Mouse (Mus musculus) limb, embryonic 14.5 days (tissue): ENCODE measurements around the gene Pitpnc1. TPM values are rescaled to one million over a fixed set of nuclear protein-coding genes. Genes with fewer than 3 reads are reported as not detected.
A peak's percentile ranks its signal among the peaks of the same experiment; 100 is the strongest.

Source experiments
- ATAC-seq: fragments of 200-750 bp; cut with Nextera tagmentation; 2 replicates; pipeline ENCODE4 v1.8.0; 2017; ENCODE audit warnings: low read depth, moderate number of reproducible peaks, moderate TSS enrichment; ENCODE audit not compliant: low FRiP score
- DNase-seq: peaks from one replicate; pipeline ENCODE4 v3.0.0-alpha.2; 2015; ENCODE audit warnings: low spot score
- H3K27ac ChIP-seq: fragments of 300-500 bp; sonication (generic); replicated peaks from 2 replicates; pipeline ENCODE4 v1.5.1; 2014; ENCODE audit warnings: low read depth, mild to moderate bottlenecking, low read length, moderate library complexity, mixed read lengths
- H3K27me3 ChIP-seq: fragments of 300-500 bp; sonication (generic); 2 replicates; pipeline ENCODE4 v1.6.1; 2014; ENCODE audit warnings: low read length, mixed read lengths; ENCODE audit not compliant: control insufficient read depth, insufficient read depth
- H3K36me3 ChIP-seq: fragments of 300-500 bp; sonication (generic); 2 replicates; pipeline ENCODE4 v1.6.1; 2014; ENCODE audit warnings: mild to moderate bottlenecking, low read length, moderate library complexity, mixed read lengths; ENCODE audit not compliant: control insufficient read depth, insufficient read depth
- H3K4me1 ChIP-seq: fragments of 300-500 bp; sonication (generic); 2 replicates; pipeline ENCODE4 v1.6.1; 2014; ENCODE audit warnings: antibody characterized with exemption, low read length, mixed read lengths; ENCODE audit not compliant: control insufficient read depth, insufficient read depth
- H3K4me2 ChIP-seq: fragments of 300-500 bp; sonication (generic); replicated peaks from 2 replicates; pipeline ENCODE4 v1.6.1; 2014; ENCODE audit warnings: low read depth, mild to moderate bottlenecking, low read length, moderate library complexity; ENCODE audit not compliant: severe bottlenecking
- H3K4me3 ChIP-seq: fragments of 300-500 bp; sonication (generic); replicated peaks from 2 replicates; pipeline ENCODE4 v1.5.1; 2014; ENCODE audit warnings: low read length
- H3K9ac ChIP-seq: fragments of 300-500 bp; sonication (generic); 2 replicates; pipeline ENCODE4 v1.6.1; 2014; ENCODE audit warnings: mild to moderate bottlenecking, low read depth, low read length, moderate library complexity; ENCODE audit not compliant: severe bottlenecking
- H3K9me3 ChIP-seq: fragments of 300-500 bp; sonication (generic); 2 replicates; pipeline ENCODE4 v1.6.1; 2016; ENCODE audit warnings: low read length; ENCODE audit not compliant: control insufficient read depth
- POLR2A ChIP-seq: fragments of 200-500 bp; IDR thresholded peaks from 2 replicates; pipeline ENCODE4 v1.8.0; 2012; ENCODE audit warnings: inconsistent platforms, mild to moderate bottlenecking, moderate library complexity, borderline replicate concordance; ENCODE audit not compliant: insufficient read depth, insufficient read length; ENCODE audit errors: extremely low read depth
- WGBS: fragments of 180-500 bp; shearing (Covaris S2); extraction: QIAGEN DNeasy Blood & Tissue Kit; methylation state at CpG from one replicate; pipeline ENCODE4 v1.1.7; 2014; 5-methylcytosine and 5-hydroxymethylcytosine counted together
- polyA plus RNA-seq, 2 experiments: library from polyadenylated mRNA; depleted of rRNA in 1 of 2; stranded (reverse) in 1 of 2; unstranded in 1 of 2; fragments of >200 nt; fragmentation: Nextera tagmentation in 1 of 2; extraction: Ambion mirVana in 1 of 2; gene quantifications; 2 replicates each; pipeline versions ENCODE4 v1.2.1 to v1.2.3; 2012 to 2014

Gene Pitpnc1
- polyA plus RNA-seq, 2 experiments: 20.4 to 25.2 TPM

DNA sequence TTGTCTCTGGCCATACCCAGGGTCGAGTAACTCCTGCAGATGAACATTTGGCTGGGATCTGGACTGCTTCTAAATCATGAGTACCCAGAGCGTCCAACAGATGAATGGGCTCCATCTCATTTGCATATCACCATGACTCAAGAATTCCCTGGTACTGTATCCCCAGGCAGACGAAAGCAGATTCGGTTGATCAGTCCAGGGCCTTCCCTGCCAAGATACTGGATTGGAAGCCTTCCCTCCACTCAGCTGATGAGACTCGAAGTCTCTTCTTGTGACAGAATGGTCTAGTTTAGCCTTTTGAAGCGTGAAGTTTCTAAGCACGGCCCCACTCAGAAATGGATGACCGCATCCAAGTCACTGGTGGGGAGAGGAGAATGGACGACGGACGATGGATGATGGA, 134.7 kb downstream of the Pitpnc1 start:
- no peak overlapping the region for H3K27ac ChIP-seq
- H3K9me3 ChIP-seq: no peaks in the 10 kb centered on the region
- no peak overlapping the region for H3K4me2 ChIP-seq
- no peak overlapping the region for H3K9ac ChIP-seq
- H3K27me3 ChIP-seq: no peaks in the 10 kb centered on the region
- no peak for TF ChIP-seq POLR2A
- H3K4me3 ChIP-seq: no peak overlapping the region
- DNase-seq (no peak), ATAC-seq (no peak)
- no peaks in the 10 kb centered on the region for H3K4me1 ChIP-seq
- H3K36me3 ChIP-seq: peaks cover 5% of the 10 kb centered on the region
- 92% methylated on average over 11 of the region's 11 CpGs for WGBS

GRCm38 (mm10) chr11:107334849-107335484, 135.5 kb downstream of the Pitpnc1 start:
- peaks cover 5% of the 10 kb centered on the region for H3K36me3 ChIP-seq
- WGBS: 73% methylated on average over 15 of the region's 15 CpGs
- no peaks in the 10 kb centered on the region for H3K9me3 ChIP-seq
- no peak for TF ChIP-seq POLR2A
- DNase-seq (peak; percentile 21), ATAC-seq (no peak)
- no peak overlapping the region for H3K4me3 ChIP-seq
- no peaks in the 10 kb centered on the region for H3K27me3 ChIP-seq
- no peak overlapping the region for H3K4me2 ChIP-seq
- no peaks in the 10 kb centered on the region for H3K4me1 ChIP-seq
- no peak overlapping the region for H3K27ac ChIP-seq
- H3K9ac ChIP-seq: no peak overlapping the region

GRCm38 (mm10) chr11:107332905-107333304, 137.6 kb downstream of the Pitpnc1 start:
- ATAC-seq: no peak
- TF ChIP-seq POLR2A: no peak
- H3K27ac ChIP-seq: no peak overlapping the region
- peaks cover 5% of the 10 kb centered on the region for H3K36me3 ChIP-seq
- H3K4me3 ChIP-seq: no peak overlapping the region
- no peak overlapping the region for H3K9ac ChIP-seq
- WGBS: 94% methylated on average over 3 of the region's 3 CpGs
- no peaks in the 10 kb centered on the region for H3K4me1 ChIP-seq
- H3K9me3 ChIP-seq: no peaks in the 10 kb centered on the region
- H3K4me2 ChIP-seq: no peak overlapping the region
- no peaks in the 10 kb centered on the region for H3K27me3 ChIP-seq
- no peak for DNase-seq

DNA sequence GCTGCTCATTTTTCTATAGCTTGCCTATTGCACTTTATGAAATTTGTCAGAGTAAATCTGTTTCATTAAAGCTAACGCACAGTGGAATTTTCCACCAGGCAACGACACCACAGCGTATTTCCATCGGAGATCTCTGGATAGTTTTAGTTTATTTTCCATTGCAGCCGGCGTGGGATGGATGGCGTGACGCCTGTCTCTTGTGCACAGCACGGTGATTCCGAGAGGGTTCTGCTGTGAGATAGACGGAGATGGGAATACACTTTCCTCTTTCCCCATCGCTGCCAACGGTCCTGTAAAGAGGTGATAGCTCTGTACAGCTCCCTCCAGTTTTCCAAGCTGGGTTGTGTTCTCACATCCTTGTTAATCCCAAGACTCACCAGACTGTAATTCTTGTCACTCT, 138.2 kb downstream of the Pitpnc1 start:
- Histone ChIP-seq H3K27ac (no peak overlapping the region), H3K9ac (no peak overlapping the region), H3K27me3 (no peaks in the 10 kb centered on the region), H3K4me1 (no peaks in the 10 kb centered on the region), H3K4me3 (no peak overlapping the region), H3K9me3 (no peaks in the 10 kb centered on the region), H3K36me3 (peaks cover 5% of the 10 kb centered on the region), H3K4me2 (no peak overlapping the region)
- DNase-seq (no peak), ATAC-seq (no peak)
- no peak for TF ChIP-seq POLR2A
- 90% methylated on average over 13 of the region's 13 CpGs for WGBS

- H3K9me3 ChIP-seq: no peaks in the 10 kb centered on the region
- H3K4me2 ChIP-seq: no peak overlapping the region
- no peaks in the 10 kb centered on the region for H3K27me3 ChIP-seq
- no peaks in the 10 kb centered on the region for H3K4me1 ChIP-seq
- H3K9ac ChIP-seq: no peak overlapping the region
- peaks cover 5% of the 10 kb centered on the region for H3K36me3 ChIP-seq
- 95% methylated on average over 2 of the region's 2 CpGs for WGBS
- H3K27ac ChIP-seq: no peak overlapping the region
- TF ChIP-seq POLR2A: no peak
- no peak overlapping the region for H3K4me3 ChIP-seq
- DNase-seq (no peak), ATAC-seq (no peak)
Observed at GRCm38 (mm10) chr11:107331425-107331824, 139.1 kb downstream of the Pitpnc1 start.
